Mouse (Mus musculus) cortical plate, adult 2 months (tissue): ENCODE results near the gene Car6. TPM values are rescaled to one million over a fixed set of nuclear protein-coding genes. Genes with fewer than 3 reads are reported as not detected.

Experiments used
- H3K27ac ChIP-seq: fragments of 200-500 bp; 2 replicates; pipeline ENCODE4 v1.5.1; 2012; ENCODE audit warnings: low read length, control low read depth, inconsistent platforms; ENCODE audit not compliant: insufficient read depth
- H3K4me1 ChIP-seq: fragments of 200-500 bp; 2 replicates; pipeline ENCODE4 v1.6.1; 2011; ENCODE audit warnings: low read length; ENCODE audit not compliant: control insufficient read depth, insufficient read depth
- H3K4me3 ChIP-seq: fragments of 200-500 bp; 2 replicates; pipeline ENCODE4 v1.5.1; 2011; ENCODE audit warnings: mild to moderate bottlenecking, low read length, control low read depth; ENCODE audit not compliant: insufficient read depth
- CTCF ChIP-seq: fragments of 200-500 bp; IDR thresholded peaks from 2 replicates; pipeline ENCODE4 v1.5.1; 2011; ENCODE audit warnings: mild to moderate bottlenecking, control low read depth, low read length; ENCODE audit not compliant: insufficient read depth; ENCODE audit errors: extremely low read depth
- POLR2A ChIP-seq: fragments of 200-500 bp; IDR thresholded peaks from 2 replicates; pipeline ENCODE4 v1.6.1; 2011; ENCODE audit warnings: mild to moderate bottlenecking, low read length, control low read depth; ENCODE audit not compliant: insufficient read depth; ENCODE audit errors: extremely low read depth
- polyA plus RNA-seq: library from polyadenylated mRNA; depleted of rRNA; stranded (reverse); fragments of >200 nt; gene quantifications from 2 replicates; pipeline ENCODE4 v1.2.3, GENCODE M21; 2012

Car6 gene
- polyA plus RNA-seq, 1 experiment, result not detected

- peaks cover 23% of the 10 kb centered on the region for H3K4me1 ChIP-seq
- TF ChIP-seq CTCF, result no peak
- no peak for TF ChIP-seq POLR2A
These were observed 38.0 kb upstream of the Car6 start for GRCm38 (mm10) chr4:150239087-150239480.

GRCm38 (mm10) chr4:150238433-150239086 is 37.4 kb upstream of the Car6 start:
- H3K4me1 ChIP-seq, result peaks cover 23% of the 10 kb centered on the region
- TF ChIP-seq CTCF (no peak), POLR2A (no peak)
- no peak overlapping the region for H3K27ac ChIP-seq
- H3K4me3 ChIP-seq, result peak overlapping the region; percentile 88

More at GRCm38 (mm10) chr4:150239087-150239480, 38.0 kb upstream of the Car6 start:
- no peak overlapping the region for H3K27ac ChIP-seq
- H3K4me3 ChIP-seq, result peak overlapping the region; percentile 88

DNA sequence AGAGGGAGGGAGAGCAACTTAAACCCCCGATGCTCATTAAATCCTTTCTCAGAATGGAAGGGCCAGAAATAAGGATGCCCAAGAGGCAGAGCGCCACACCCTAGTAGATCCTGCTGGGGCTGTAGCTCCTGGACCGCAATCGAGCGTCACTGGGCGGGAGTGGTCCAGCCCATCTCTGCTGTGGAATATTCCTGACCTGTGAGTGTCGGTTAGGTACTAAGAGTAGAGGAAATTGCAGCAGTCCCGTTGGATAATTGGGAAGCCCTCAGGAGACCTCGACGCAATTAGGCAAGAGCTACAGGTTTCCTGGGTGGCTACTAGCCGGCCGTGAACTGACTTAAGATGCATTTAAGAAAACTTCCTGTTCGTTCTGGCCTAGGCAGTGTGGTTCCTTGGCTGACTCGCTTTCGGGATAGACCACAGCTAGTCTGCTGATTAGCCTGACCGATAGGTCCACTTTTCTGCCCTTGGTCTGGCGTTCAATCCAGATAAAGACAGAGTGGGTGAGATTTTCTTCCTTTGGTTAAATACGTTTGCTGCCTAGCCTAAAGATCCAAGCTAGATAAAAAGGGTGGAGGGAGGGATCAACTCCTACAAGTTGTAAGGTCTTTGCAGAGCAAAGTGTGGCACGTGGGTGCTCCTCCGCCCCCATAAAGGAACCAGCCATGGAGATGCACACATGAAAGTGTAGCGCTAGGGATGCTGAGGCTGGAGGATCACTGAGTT is 36.7 kb upstream of the Car6 start:
- TF ChIP-seq POLR2A (no peak), CTCF (no peak)
- Histone ChIP-seq H3K27ac (peak overlapping the region; percentile 82), H3K4me1 (peaks cover 17% of the 10 kb centered on the region), H3K4me3 (peak overlapping the region; percentile 88)

- Histone ChIP-seq H3K27ac (peak within 1 kb of the TSS; percentile 97), H3K4me1 (peaks cover 14% of the 10 kb centered on the region), H3K4me3 (peak within 1 kb of the TSS; percentile 88)
- TF ChIP-seq POLR2A, result peak; percentile 93
- no peak for TF ChIP-seq CTCF
These were observed 35.7 kb upstream of the Car6 start, which contains the start of gene Eno1 for GRCm38 (mm10) chr4:150236521-150237481. TSS of gene Eno1 (plus strand) at chr4:150236721.

DNA sequence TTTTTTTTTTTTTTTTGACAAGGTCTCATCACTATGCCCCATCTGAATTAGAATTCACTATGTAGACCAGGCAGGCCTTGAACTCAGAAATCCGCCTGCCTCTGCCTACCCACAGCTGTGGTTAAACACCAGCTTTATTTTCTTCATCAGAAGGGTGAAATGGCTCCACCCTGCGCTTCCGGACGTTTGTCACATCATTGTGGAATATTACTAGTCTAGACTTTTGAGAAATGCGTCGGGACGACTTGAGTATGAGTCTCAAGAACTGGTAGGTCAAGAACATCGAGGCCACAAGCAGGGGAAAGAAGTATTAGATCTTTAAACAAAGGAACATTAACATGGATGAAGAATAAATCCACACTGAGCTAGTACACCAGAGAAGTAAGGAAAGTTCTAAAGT is 34.9 kb upstream of the Car6 start:
- peaks cover 12% of the 10 kb centered on the region for H3K4me1 ChIP-seq
- H3K4me3 ChIP-seq, result peak overlapping the region; percentile 88
- TF ChIP-seq CTCF (no peak), POLR2A (no peak)
- H3K27ac ChIP-seq, result peak overlapping the region; percentile 97

GRCm38 (mm10) chr4:150235585-150235984 is 34.5 kb upstream of the Car6 start:
- Histone ChIP-seq H3K4me3 (no peak overlapping the region), H3K27ac (no peak overlapping the region), H3K4me1 (peaks cover 15% of the 10 kb centered on the region)
- TF ChIP-seq CTCF (no peak), POLR2A (no peak)

- Histone ChIP-seq H3K27ac (peak overlapping the region; percentile 20; the same call in 1 of the 2 replicates), H3K4me1 (peaks cover 18% of the 10 kb centered on the region)
- TF ChIP-seq CTCF (no peak), POLR2A (no peak)
These were observed 33.6 kb upstream of the Car6 start for GRCm38 (mm10) chr4:150234599-150235327.

DNA sequence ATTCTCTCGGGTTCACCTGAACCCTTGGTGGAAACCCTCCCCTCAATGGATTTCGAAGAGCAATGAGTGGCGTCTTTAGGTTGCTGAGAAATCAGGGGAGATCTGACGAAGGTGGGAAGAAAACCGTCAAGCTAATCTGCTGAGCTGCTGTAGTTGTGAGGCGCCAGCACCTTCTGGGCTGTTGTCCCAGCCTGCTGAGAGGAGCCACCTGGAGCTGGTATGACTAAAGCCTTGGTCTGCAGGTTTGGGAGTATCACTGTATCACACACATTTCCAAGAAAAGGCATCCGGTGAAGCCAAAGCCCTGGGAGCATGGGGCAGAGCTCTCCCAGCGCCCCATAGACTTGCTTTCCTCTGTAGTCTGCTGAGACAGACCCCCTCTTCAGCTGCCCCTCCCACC is 30.7 kb upstream of the Car6 start:
- Histone ChIP-seq H3K27ac (no peak overlapping the region), H3K4me3 (no peak overlapping the region), H3K4me1 (peaks cover 14% of the 10 kb centered on the region)
- TF ChIP-seq CTCF, result no peak
- no peak for TF ChIP-seq POLR2A

More at GRCm38 (mm10) chr4:150234599-150235327, 33.6 kb upstream of the Car6 start:
- no peak overlapping the region for H3K4me3 ChIP-seq
